Mouse (Mus musculus) urinary bladder, postnatal 10 days (tissue): Measurements from ENCODE around the gene Dkc1.
"Not testable (repeated sequence)": the region's sequence is repeated elsewhere in the genome, so short reads cannot be mapped to it uniquely, and the experiment has no call there.

Experiments
- DNase-seq: peaks from one replicate; pipeline ENCODE4 v3.0.0; 2022; ENCODE audit warnings: low spot score

Gene Dkc1

GRCm38 (mm10) chrX:75143124-75143555 lies 47.5 kb downstream of the Dkc1 start:
- DNase-seq, result not testable (repeated sequence)

GRCm38 (mm10) chrX:75148414-75148813 lies 52.8 kb downstream of the Dkc1 start:
- no peak for DNase-seq

- DNase-seq, result no peak
Measured at GRCm38 (mm10) chrX:75150304-75150703, 54.6 kb downstream of the Dkc1 start.

- DNase-seq, result no peak
Measured at GRCm38 (mm10) chrX:75152249-75152648, 56.6 kb downstream of the Dkc1 start.

- DNase-seq, result no peak
Measured at GRCm38 (mm10) chrX:75155576-75156243, 60.1 kb downstream of the Dkc1 start.
